Mouse (Mus musculus): ENCODE results near the gene Cep83.

Gene Cep83

DNA sequence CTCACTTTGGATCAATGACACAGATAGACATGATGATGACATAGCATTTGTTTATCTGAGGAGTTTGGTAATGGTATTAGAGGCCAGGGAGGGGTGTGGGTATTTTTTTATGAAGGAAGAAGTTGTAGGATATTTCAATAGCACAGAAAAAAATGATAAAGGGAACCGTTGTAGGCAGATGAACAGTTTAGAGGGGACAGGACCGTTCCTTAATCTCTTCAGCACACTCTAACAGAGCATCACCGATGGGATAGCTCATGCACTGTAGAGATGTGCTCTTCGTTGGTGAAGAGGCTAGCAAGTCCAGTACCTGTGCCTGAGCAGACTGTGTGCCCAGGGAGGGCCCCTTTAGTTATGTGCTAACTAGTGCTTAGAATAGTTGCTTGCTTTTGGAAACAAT lies 90.9 kb downstream of the Cep83 start:
- no peak for DNase-seq (ENCODE audit: low spot score in 2 of 2)

GRCm38 (mm10) chr10:94780618-94781262 lies 92.3 kb downstream of the Cep83 start:
- no peak for DNase-seq (ENCODE audit: low spot score in 2 of 2)

DNA sequence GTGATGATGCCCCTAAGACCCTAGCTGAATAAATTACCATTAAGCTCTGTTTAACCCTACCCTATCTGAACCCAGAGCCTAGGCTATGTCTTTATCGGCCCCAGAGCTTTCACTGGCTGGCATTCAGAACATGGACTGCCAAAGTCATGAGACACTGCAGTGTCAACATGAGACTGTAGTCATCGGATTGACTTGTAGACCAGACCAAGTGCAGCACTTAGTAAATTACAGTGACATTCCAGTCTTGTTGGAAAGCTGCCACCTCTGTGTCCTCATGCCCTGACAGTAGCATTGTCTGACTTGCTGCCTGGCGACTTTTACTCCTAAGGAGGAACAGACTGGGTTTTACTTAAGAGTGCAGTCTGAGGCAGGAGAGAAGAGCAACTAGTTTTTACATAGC lies 100.8 kb downstream of the Cep83 start:
- DNase-seq (ENCODE audit: low spot score in 2 of 2): no peak

- DNase-seq (ENCODE audit: low spot score in 2 of 2): no peak
These were observed 105.5 kb downstream of the Cep83 start for GRCm38 (mm10) chr10:94793914-94794313.

DNA sequence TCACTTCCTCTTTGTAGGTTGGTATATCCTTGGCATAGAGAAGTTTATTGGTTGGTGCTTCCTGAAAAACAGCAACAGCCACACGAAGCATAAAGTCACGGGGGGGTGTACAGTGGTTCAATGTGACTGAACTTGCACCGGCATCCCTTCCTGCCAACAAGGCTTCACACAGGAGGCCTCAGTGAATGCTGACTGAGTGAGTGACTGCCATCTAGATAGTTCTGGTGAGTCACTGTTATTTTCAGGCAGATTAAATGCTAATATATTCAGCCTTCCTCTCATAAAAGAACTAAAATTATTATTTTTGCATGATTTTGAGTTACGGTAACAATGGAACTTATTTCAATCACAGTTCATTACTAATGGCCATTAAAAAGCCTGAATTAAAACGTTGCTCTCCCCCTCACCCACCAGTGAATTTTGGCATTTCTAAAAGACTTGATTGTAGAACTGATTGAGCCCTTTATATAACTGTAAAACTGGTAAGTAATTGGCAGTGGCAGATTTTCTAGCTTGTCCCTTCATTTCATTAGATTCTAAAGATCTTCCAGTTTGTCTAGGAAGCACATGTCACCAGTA lies 106.3 kb downstream of the Cep83 start:
- DNase-seq (ENCODE audit: low spot score in 2 of 2): no peak

GRCm38 (mm10) chr10:94798128-94798527 lies 109.7 kb downstream of the Cep83 start:
- no peak for DNase-seq (ENCODE audit: low spot score in 2 of 2)

GRCm38 (mm10) chr10:94799485-94800239 lies 111.2 kb downstream of the Cep83 start:
- DNase-seq (ENCODE audit: low spot score in 2 of 2): no peak

GRCm38 (mm10) chr10:94800677-94801354 lies 112.4 kb downstream of the Cep83 start:
- DNase-seq (ENCODE audit: low spot score in 2 of 2): no peak

- no peak for DNase-seq (ENCODE audit: low spot score in 2 of 2)
These were observed 115.8 kb downstream of the Cep83 start for GRCm38 (mm10) chr10:94804029-94804908.

DNA sequence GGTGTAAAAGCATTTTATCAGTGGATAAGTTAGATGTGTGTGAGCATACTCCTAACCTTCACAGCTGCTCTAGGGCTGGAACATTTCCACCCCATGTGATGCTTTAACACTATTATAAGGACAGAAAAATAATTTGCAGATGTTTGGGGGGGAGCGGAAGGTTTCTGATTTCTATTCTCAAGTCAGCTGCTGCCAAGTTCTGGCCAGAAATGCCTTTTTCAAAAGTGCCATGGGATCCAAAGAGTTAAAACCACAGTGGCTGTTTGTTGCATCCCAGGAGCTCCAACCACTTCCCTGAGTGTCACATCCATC lies 116.4 kb downstream of the Cep83 start:
- no peak for DNase-seq (ENCODE audit: low spot score in 2 of 2)

DNA sequence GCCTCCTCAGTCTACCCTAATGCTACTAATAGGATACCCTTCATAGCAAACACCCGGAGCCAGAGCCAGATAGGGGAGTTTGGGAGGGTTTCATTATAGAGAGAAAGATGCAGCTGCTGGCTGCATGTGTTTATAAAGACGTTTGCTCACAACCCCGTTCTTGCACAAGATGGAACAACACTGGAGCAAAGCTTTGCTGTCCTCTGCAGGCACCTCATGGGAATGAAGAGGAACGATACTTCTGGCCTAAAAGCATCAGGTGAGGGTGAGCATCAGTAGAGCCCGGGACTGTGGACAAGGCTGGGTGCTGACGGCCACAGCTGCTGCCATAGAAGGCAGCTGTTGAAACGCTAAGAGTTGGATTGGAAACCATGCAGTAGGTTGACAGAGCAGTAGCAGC lies 118.9 kb downstream of the Cep83 start:
- no peak for DNase-seq (ENCODE audit: low spot score in 2 of 2)

GRCm38 (mm10) chr10:94808275-94808674 lies 119.8 kb downstream of the Cep83 start:
- no peak for DNase-seq (ENCODE audit: low spot score in 2 of 2)

DNA sequence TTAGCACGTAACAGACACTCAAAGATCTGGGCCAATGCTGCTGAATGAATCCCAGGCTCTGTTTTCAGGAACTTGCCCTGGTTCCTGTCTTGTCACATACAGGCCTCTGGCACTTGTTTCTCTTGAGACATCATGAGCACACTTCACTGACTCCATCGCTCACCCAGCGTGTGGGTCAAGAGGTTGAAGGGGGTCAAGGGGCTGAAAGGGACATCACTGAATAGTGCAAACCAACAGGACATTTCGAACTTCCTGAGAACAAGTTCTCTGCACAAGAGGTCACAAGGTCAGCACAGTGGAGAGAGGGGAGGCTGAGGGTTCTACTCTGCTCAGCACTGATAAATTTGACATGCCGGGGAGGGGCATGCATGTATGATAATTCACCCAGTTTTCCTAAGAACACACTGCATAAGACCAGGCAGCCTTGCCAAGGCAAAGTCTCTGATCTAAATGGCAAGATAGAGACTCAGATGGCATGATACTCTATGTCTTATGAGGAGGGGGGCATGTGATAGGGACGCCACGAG lies 121.6 kb downstream of the Cep83 start:
- no peak for DNase-seq (ENCODE audit: low spot score in 2 of 2)

GRCm38 (mm10) chr10:94811907-94812851 lies 123.7 kb downstream of the Cep83 start:
- no peak for DNase-seq (ENCODE audit: low spot score in 2 of 2)

DNA sequence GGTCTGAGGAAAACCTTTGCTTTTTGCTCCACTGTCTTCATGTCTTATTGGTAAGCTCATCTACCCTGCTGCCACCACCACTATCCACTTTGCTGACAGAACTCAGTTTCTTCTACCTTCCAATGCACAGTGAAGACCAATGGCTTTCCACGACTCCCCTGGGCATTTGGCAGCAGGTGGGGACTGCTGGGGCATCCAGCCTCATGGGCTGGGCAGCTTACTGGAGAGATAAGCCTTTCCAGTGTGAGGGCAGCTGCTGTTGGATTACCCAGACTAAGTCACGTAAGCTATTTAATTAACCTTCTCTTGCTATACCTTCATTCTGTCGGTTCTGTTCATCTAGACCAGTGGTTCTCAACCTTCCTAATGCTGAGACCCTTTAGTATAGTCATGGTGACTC lies 129.7 kb downstream of the Cep83 start:
- no peak for DNase-seq (ENCODE audit: low spot score in 2 of 2)

GRCm38 (mm10) chr10:94818781-94819665 lies 130.6 kb downstream of the Cep83 start:
- peak in 1 of 2 experiments; percentile 45 for DNase-seq (ENCODE audit: low spot score in 2 of 2)

- DNase-seq (ENCODE audit: low spot score in 2 of 2): no peak
These were observed 135.7 kb downstream of the Cep83 start for GRCm38 (mm10) chr10:94823971-94824760.

- no peak for DNase-seq (ENCODE audit: low spot score in 2 of 2)
These were observed 137.5 kb downstream of the Cep83 start for GRCm38 (mm10) chr10:94825951-94826350.

Data from frontal cortex, postnatal 36 days (tissue).